Mouse (Mus musculus) cortical plate, adult 2 months (tissue): ENCODE measurements around the gene Tbata.

Source experiments
- CTCF ChIP-seq: fragments of 200-500 bp; IDR thresholded peaks from 2 replicates; pipeline ENCODE4 v1.5.1; 2011; ENCODE audit warnings: mild to moderate bottlenecking, control low read depth, low read length; ENCODE audit not compliant: insufficient read depth; ENCODE audit errors: extremely low read depth
- POLR2A ChIP-seq: fragments of 200-500 bp; IDR thresholded peaks from 2 replicates; pipeline ENCODE4 v1.6.1; 2011; ENCODE audit warnings: mild to moderate bottlenecking, low read length, control low read depth; ENCODE audit not compliant: insufficient read depth; ENCODE audit errors: extremely low read depth

GRCm38 (mm10) chr10:61195216-61195615 is 23.5 kb downstream of the Tbata start:
- TF ChIP-seq CTCF = no peak
- TF ChIP-seq POLR2A = no peak
